Mouse (Mus musculus): ENCODE results near the gene Xlr3a. TPM values are rescaled to one million over a fixed set of nuclear protein-coding genes. Genes with fewer than 3 reads are reported as not detected.
"Not testable (repeated sequence)": the region's sequence is repeated elsewhere in the genome, so short reads cannot be mapped to it uniquely, and the experiment has no call there.

The Xlr3a gene
- under 1 TPM; 0.38 to 0.68 TPM for total RNA-seq (2021)
- long read RNA-seq, experiment 1 = 0 reads
- long read RNA-seq, experiment 2 = 0 reads

DNA sequence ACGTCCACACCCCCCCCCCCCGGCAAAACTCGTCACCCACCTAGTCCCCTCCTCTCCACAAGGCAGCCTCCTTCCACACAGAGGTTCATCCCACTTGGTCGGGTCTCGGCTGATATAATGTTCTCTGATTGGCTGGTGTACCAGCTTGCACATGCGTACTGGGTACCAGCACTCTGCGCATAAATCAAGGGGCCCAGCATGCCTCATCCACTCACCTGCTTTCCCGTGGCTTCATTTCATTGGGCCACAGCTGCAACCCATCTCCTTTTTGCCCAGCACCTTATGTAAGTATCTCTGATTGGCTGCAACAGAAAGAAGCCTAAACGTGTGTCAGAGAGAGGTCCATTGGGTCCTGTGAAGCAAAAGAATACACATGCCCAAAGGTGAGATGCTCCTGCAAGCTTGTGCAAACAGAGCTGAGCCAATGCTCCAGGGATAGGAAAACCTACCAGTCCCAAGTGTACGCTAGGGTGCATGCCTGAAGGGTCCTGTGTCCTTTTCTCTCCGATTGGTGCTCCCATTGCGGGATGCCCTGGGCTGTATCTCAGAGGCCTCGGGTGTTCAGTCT, at the start of gene Xlr3a:
Gene Xlr3a (minus strand): TSS at position 155 of the 568 bp plus-strand sequence.
- intact Hi-C loops (cut with DNase I; ENCODE audit: low total_unique reads); DNase-seq: not testable (repeated sequence)

DNA sequence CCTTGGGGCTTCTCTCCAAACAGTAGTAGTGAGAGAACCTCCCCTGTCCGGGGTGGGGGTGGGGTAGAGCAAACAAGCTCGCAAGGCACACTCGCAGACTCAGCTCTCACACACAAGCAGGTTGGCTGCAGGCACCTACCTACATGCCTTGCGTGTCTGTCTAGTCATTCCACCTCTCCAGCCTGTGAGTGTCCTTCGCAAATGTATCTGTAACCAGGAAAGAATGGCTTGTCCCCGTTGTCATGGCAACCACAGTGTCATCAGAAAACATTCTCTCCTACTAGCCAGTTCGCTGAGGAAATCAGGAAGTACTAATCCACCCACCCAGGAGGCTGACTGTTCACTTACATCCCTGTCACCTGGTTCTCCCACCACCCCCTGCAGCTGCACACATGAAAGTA, 46.3 kb upstream of the Xlr3a start:
- DNase-seq; intact Hi-C loops (cut with DNase I; ENCODE audit: low total_unique reads): not testable (repeated sequence)

DNA sequence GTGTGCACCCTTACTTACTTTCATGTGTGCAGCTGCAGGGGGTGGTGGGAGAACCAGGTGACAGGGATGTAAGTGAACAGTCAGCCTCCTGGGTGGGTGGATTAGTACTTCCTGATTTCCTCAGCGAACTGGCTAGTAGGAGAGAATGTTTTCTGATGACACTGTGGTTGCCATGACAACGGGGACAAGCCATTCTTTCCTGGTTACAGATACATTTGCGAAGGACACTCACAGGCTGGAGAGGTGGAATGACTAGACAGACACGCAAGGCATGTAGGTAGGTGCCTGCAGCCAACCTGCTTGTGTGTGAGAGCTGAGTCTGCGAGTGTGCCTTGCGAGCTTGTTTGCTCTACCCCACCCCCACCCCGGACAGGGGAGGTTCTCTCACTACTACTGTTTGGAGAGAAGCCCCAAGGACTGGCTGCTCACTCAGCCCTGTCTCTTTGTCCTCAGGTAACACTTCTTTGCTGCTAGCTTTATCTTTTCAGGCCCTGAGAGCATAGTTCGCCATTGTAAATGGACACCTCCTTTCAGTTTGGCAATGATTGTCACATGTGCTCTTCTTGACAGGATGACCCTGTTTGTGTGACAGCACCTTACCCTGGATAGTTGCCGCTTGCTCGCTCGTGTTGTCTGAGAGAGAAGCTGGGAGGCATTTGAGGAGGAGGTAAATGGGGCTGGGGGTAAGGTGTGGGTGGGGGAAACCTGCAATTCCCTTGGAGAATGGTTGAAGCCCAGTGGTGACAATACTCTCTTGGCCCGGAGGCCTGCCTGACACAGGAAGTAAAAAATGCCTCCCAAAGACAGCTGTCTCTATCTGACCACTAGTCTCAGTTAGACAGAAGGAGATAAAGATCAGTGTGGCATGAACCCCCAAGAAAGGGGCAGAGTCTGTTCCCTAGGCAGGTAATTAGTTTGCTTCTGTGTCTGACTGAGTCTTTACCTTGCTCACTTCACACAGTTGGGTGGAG, 26.2 kb upstream of the Xlr3a start:
- DNase-seq; intact Hi-C loops (cut with DNase I; ENCODE audit: low total_unique reads): not testable (repeated sequence)

DNA sequence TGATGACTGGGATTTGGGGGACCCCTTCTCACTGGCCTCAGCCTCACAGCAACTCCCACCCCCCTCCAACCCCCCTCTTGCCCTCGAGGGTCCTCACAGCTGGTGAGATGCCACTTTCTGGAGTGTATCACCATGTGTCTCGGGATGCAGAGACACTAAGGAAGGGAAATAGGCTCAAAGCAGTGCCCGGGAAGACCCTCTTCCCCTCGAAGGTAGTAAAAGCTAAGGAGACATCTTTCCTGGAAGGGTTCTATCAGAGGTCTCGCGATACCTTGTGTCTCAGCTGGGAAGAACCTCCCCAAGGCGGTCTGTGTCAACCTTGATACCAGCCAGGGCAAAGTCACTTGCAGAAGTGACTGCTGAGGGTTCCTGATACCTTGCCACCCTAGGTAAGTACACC, 19.9 kb upstream of the Xlr3a start, which contains the start of gene Gm14685:
Gene Gm14685 (plus strand): TSS at position 301 of the 400 bp plus-strand sequence.
- DNase-seq; intact Hi-C loops (cut with DNase I; ENCODE audit: low total_unique reads): not testable (repeated sequence)

DNA sequence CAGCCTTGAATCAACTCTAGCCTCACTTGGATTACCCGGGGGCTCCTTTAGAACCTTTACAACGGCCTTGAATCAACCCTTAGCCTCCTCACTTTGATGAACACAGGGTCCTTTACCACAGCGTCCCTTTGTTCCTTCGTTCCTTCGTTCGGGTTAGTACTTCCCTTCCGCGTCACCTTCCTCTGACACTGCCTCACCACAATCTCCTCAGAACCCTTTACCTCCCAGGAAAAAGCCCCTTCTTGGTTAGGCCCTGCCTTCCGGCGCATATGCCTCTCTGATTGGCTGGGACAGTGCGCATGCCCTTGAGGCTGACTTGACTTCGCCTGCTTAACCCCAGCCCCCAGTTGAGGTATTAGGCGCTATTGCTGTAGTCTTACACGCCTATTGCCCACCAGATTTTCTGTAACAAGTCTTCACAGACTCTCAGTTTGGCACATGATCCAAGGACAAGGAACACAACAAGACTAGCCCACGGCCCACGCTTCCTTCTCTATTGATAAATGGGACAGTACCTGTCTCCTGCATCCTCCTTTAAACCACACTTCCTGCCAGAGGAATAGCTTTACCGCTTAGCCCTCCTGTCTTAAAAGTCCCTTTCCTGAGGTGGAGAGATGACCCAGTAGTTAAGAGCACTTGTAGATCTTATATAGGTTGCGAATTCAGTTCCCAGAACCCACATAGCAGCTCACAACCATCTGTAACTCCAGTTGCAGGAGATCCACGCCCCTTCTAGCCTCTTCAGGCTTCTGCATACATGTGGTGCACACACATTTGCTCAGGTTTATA, 14.4 kb downstream of the Xlr3a start, which contains the start of gene Xlr4a:
Gene Xlr4a (minus strand): TSS at position 212 of the 789 bp plus-strand sequence.
- intact Hi-C loops (cut with DNase I; ENCODE audit: low total_unique reads); DNase-seq: not testable (repeated sequence)

DNA sequence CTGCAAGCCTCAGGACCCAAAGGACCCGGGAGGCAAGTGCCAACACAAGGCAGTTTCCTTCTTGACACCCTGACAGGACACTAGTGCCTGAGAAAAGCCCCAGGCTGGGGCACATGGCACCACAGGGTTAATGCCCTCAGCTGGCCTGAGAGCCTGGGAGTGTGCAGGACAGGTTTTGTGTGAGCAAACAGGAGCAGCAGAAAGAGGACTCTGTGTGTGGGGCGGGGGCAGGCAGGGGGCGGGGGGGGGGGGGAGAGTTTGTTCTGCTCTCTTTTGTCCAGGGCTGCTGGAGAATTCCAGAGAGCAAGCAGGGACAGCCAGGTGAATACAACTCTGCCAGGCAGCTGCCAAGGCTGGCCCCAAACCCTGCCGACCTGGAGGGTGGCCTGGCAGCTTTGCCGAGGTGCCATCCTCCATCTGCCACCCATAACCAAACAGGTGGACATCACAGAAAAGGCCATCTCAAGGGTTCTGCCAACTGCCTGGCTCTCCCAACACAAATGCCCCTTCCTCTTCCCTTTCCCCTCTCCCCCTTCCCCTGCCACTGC, 30.1 kb downstream of the Xlr3a start:
- DNase-seq; intact Hi-C loops (cut with DNase I; ENCODE audit: low total_unique reads): not testable (repeated sequence)

DNA sequence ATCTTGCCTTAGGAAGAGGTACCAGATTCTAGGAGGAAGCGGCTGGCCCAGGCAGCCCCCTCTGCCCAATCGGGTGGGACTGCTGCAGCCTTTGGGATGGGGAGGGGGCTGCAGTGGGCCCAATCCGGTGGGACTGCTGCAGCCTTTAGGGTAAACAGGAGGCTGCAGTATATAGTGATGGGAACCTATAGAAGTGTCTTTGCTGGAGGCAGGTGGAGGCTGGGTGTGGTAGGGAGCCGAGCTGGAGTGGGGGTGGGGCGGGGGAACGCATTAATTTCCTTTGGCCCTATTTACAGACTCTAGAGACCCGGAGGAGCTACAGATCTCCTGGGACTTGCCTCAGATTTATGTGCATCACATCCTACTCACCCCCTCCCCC, 32.5 kb downstream of the Xlr3a start, which contains the start of gene Pnma3:
Gene Pnma3 (plus strand): TSS at position 373 of the 379 bp plus-strand sequence.
- intact Hi-C loops (cut with DNase I; ENCODE audit: low total_unique reads) = no loop called here
- DNase-seq = no peak

DNA sequence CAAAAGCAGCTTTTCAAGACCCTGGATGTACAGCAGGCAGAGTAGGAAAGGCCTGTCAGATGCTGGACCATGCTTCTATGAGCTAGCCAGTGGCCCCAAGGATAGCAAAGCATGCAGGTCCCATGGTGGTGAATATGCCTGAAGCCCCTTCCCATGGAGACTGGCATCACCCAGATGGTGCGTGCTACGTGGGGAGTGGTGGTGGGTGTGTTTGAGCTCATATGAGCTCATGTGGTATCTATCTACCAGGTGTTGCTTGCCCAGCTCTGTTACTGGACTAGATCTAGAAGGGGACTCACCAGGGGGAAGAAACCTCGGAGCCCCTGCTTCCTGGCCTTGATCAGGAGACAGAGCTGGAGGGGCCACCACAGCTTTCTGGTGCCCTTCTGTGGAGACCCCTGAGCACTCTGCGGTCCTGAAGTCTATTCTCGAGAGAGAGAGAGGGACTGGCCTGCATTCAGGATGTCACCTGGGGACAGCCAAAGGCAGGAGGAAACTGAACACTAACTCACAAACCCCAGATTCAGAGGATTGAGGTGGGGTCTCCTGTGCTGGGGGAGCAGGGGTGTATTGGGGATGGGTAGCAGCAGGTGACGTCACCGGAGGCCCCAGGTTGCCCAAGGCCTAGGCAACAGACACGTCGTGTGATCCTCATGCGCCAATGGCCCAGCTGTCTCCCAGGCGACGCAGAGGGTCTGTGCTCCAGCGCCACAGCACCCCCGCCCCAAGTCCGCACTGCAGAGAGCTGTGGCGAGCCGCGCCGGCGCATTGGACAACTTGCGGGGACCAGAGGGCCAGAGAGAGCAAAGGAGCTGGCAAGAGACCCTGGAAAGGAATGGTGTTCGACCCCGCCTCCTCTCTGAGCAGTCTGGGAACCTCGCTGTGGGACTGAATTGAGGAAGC, 33.1 kb downstream of the Xlr3a start:
- intact Hi-C loops (cut with DNase I; ENCODE audit: low total_unique reads) = no loop called here
- DNase-seq = peak; percentile 6

DNA sequence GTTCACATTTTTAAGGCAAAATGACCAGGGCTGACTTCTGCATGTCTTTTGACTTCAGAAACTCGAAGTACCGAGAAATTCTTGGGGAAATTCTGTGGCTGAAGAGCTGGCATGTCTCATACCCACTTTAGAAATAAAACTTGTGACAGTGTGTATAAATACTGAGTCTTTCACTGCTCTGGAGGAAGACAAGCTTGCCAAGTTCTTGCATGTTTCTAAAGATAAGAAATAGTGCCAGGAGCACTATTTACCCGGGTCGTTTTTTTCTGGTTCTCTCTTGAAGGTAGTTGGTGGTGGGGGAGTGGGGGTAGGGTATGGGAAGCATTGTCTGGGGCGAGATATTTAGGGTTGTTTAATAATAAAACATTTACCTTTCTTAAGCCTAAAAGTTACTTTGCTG, 34.6 kb downstream of the Xlr3a start:
- intact Hi-C loops (cut with DNase I; ENCODE audit: low total_unique reads) = no loop called here
- no peak for DNase-seq

DNA sequence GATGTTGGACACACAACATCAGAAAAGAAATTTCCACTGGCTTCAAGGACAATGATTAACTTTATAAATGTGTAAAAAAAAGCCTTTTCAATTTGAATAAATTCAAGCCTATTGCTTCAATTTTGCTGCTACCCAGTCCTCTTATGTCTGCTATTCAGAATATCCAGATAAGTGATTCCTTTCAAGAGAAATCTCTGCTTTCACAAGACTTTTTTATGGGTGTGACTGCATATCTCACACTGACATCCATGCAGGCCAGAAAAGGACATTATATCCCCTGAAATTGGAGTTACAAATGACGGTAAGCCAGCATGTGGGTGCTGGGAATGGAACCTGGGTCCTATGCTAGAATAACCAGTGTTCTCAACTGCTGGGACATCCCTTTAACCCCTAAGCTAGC, 35.4 kb downstream of the Xlr3a start:
- intact Hi-C loops (cut with DNase I; ENCODE audit: low total_unique reads) = no loop called here
- DNase-seq = no peak

DNA sequence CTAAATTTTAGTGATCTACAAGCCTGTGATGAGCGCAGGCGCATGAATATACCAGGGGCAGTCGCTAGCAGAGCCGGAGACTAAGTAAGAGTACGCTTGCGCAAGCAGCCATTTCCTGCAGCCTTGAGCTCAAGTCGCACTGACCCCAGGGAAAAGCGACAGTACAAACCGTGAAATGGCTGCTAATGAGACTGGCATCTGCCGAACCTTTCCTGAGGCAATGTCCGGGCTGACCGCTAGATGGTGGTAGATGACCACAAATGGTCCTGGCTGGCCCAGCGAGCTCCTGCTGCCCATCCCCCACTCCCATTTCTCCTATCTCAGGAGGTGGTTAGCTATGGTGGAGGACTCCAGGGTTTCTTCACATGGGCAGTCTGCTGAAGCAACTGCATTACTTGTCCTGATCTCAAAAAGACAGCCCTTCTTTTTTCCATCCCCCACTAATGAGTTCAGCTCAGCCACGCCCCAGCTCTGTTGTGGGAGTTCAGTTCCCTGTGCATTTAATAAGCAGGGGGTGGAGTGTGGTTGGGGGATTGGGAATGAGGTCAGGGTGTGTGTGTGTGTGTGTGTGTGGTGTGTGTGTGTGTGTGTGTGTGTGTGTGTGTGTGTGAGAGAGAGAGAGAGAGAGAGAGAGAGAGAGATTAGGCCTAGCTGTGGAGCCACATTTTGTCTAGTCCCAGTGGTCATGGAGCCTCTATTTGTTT, 42.9 kb downstream of the Xlr3a start:
- intact Hi-C loops (cut with DNase I; ENCODE audit: low total_unique reads) = no loop called here
- DNase-seq = peak; percentile 88

DNA sequence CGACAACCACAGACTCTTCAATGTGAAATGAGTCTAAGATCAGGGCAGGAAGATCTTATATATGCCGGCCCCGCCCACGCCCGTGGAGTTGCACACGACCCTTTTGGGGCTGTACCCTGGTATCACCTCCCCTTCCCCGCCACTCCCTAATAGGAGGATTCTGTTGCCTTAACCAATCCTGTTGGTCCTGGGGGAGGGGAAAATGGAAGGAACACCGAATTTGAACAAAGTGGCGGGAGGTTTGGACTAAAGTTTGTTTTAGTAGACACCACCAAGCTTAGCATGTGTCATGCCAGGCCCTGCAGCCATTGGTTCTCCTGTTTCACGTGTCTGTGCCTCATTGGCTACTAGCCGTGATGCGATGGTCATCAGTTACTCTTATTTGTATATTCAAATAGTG, 57.2 kb downstream of the Xlr3a start:
- intact Hi-C loops (cut with DNase I; ENCODE audit: low total_unique reads) = no loop called here
- DNase-seq = no peak

DNA sequence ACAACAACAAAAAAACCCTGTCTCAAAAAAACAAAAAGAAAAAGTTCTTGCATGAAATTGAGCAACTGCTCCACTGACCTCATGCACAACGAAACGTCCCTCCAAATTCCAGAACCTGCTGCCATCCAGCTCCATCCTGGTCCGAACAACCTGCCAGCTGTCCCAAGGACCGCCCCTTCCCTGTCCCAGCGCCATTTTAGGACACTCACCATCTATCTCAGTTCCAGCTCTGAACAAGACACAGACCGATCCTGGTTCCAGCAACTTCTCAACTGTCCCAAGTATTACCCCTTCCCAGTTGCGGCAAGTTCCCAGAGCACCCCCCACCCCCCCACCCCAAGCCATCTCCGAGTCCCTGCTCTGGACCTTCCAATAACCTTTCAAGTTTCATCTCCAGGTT, 58.1 kb downstream of the Xlr3a start:
- no peak for DNase-seq
- intact Hi-C loops (cut with DNase I; ENCODE audit: low total_unique reads) = no loop called here

DNA sequence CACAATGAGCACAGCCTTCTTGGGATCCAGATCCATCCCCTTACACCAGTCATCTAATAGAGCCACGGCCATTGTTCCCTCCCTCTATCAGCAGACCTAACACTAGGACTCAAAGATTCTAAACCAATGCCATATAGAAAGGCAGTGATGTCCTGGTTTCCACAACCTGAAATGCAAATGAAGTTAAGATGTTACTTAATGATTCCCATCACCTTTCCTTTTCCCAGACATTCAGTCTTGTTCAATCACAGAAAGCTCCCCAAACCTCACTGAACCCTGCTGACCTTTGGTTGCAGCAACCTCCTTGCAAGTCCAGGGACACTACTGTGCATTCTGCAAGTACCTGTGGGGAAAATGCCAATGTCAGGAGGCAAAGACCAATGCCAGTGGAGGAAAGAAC, 59.9 kb downstream of the Xlr3a start, which contains the start of gene Pnma5:
Gene Pnma5 (minus strand): TSS at position 101 of the 400 bp plus-strand sequence.
- intact Hi-C loops (cut with DNase I; ENCODE audit: low total_unique reads) = no loop called here
- no peak for DNase-seq

Data from gastrocnemius, postnatal 14 days (tissue).